Mouse (Mus musculus) megakaryocyte, embryonic 14.5 days (primary cell): ENCODE results near the gene Olfr1200. TPM values are rescaled to one million over a fixed set of nuclear protein-coding genes. Genes with fewer than 3 reads are reported as not detected.

Source experiments
- H3K27me3 ChIP-seq: replicated peaks from 2 replicates; pipeline ENCODE3; 2012; ENCODE audit warnings: inconsistent platforms
- H3K36me3 ChIP-seq: replicated peaks from 2 replicates; pipeline ENCODE3; 2012; ENCODE audit warnings: low read length, inconsistent platforms, mixed read lengths
- H3K4me1 ChIP-seq: 2 replicates; pipeline ENCODE4 v1.6.1; 2012; ENCODE audit warnings: inconsistent platforms
- H3K4me3 ChIP-seq: replicated peaks from 2 replicates; pipeline ENCODE3; 2012; ENCODE audit warnings: moderate library complexity, mild to moderate bottlenecking, inconsistent platforms
- H3K9me3 ChIP-seq: 2 replicates; pipeline ENCODE4 v1.6.1; 2012; ENCODE audit warnings: inconsistent platforms
- FLI1 ChIP-seq: IDR thresholded peaks from 2 replicates; pipeline ENCODE4 v1.6.1; 2012; ENCODE audit warnings: low read length, inconsistent platforms, mixed read lengths
- GATA1 ChIP-seq: IDR thresholded peaks from 3 replicates; pipeline ENCODE4 v1.6.1; 2012; ENCODE audit warnings: mixed read lengths, low read length, inconsistent platforms, borderline replicate concordance
- polyA plus RNA-seq: library from polyadenylated mRNA; stranded (reverse); fragments of >175 nt; gene quantifications from 2 replicates; pipeline ENCODE4 v1.2.3, GENCODE M21; 2012; ENCODE audit warnings: low replicate concordance; ENCODE audit not compliant: insufficient read depth

Gene Olfr1200
- polyA plus RNA-seq = not detected in 2 replicates

- Histone ChIP-seq H3K4me1 (no peaks in the 10 kb centered on the region), H3K9me3 (peaks cover 4% of the 10 kb centered on the region; the same call in 1 of the 2 replicates), H3K4me3 (no peak within 1 kb of the TSS), H3K36me3 (no peaks in the 10 kb centered on the region), H3K27me3 (no peaks in the 10 kb centered on the region)
- TF ChIP-seq FLI1 (no peak), GATA1 (no peak)
These were observed at the start of gene Olfr1200 for GRCm38 (mm10) chr2:88770388-88770787. TSS of gene Olfr1200 (minus strand) at chr2:88770488.

GRCm38 (mm10) chr2:88814196-88814595 lies 43.9 kb upstream of the Olfr1200 start, which contains the start of gene Olfr1202:
TSS of gene Olfr1202 (plus strand) at chr2:88814496.
- no peak within 1 kb of the TSS for H3K4me3 ChIP-seq
- no peaks in the 10 kb centered on the region for H3K27me3 ChIP-seq
- no peaks in the 10 kb centered on the region for H3K4me1 ChIP-seq
- H3K36me3 ChIP-seq = no peaks in the 10 kb centered on the region
- no peaks in the 10 kb centered on the region for H3K9me3 ChIP-seq
- no peak for TF ChIP-seq FLI1
- TF ChIP-seq GATA1 = no peak

GRCm38 (mm10) chr2:88792736-88793135 lies 22.4 kb upstream of the Olfr1200 start, which contains the start of gene Olfr1201:
TSS of gene Olfr1201 (plus strand) at chr2:88793036.
- H3K27me3 ChIP-seq = no peaks in the 10 kb centered on the region
- TF ChIP-seq FLI1 = no peak
- no peak for TF ChIP-seq GATA1
- no peak within 1 kb of the TSS for H3K4me3 ChIP-seq
- no peaks in the 10 kb centered on the region for H3K36me3 ChIP-seq
- H3K4me1 ChIP-seq = no peaks in the 10 kb centered on the region
- peaks cover 3% of the 10 kb centered on the region; the same call in 1 of the 2 replicates for H3K9me3 ChIP-seq

GRCm38 (mm10) chr2:88760369-88760768 lies 9.9 kb downstream of the Olfr1200 start, which contains the start of gene Olfr1199:
TSS of gene Olfr1199 (minus strand) at chr2:88760469.
- Histone ChIP-seq H3K36me3 (no peaks in the 10 kb centered on the region), H3K4me3 (no peak within 1 kb of the TSS), H3K27me3 (no peaks in the 10 kb centered on the region)

GRCm38 (mm10) chr2:88751270-88751669 lies 19.0 kb downstream of the Olfr1200 start, which contains the start of gene Olfr1198:
TSS of gene Olfr1198 (minus strand) at chr2:88751370.
- H3K27me3 ChIP-seq = no peaks in the 10 kb centered on the region
- H3K4me3 ChIP-seq = no peak within 1 kb of the TSS
- H3K36me3 ChIP-seq = no peaks in the 10 kb centered on the region
- TF ChIP-seq GATA1 (no peak), FLI1 (no peak)
- no peaks in the 10 kb centered on the region for H3K4me1 ChIP-seq
- no peaks in the 10 kb centered on the region for H3K9me3 ChIP-seq

More at GRCm38 (mm10) chr2:88760369-88760768, 9.9 kb downstream of the Olfr1200 start, which contains the start of gene Olfr1199:
- H3K9me3 ChIP-seq = peaks cover 7% of the 10 kb centered on the region; the same call in 1 of the 2 replicates
- TF ChIP-seq FLI1 (no peak), GATA1 (no peak)
- H3K4me1 ChIP-seq = no peaks in the 10 kb centered on the region

GRCm38 (mm10) chr2:88743379-88743778 lies 26.9 kb downstream of the Olfr1200 start:
- TF ChIP-seq FLI1 (no peak), GATA1 (no peak)
- Histone ChIP-seq H3K4me3 (no peak overlapping the region), H3K27me3 (no peaks in the 10 kb centered on the region), H3K9me3 (peaks cover 6% of the 10 kb centered on the region; the same call in 1 of the 2 replicates), H3K4me1 (no peaks in the 10 kb centered on the region), H3K36me3 (no peaks in the 10 kb centered on the region)

DNA sequence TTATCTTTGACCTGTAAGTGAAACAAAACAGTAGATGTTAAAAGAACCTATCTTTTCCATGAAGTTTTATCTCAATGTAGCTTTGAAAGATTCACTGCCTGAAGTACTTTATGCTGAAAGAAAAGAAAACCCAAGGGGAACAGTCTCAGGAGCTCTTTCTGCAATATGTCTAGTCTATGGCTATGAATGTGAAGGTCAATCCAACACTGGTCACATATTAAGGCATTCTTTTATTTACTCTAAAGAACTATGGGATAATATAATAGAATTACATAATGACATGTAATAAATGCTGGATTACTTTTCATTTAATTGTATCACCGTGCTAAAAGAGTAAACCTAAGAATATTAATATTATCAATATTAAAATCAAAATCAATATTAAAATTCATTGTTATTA lies 38.0 kb downstream of the Olfr1200 start, which contains the start of gene Olfr1197:
Gene Olfr1197 (minus strand): TSS at position 101 of the 400 bp plus-strand sequence.
- TF ChIP-seq FLI1 = no peak
- TF ChIP-seq GATA1 = no peak
- no peaks in the 10 kb centered on the region for H3K4me1 ChIP-seq
- no peaks in the 10 kb centered on the region for H3K36me3 ChIP-seq
- no peaks in the 10 kb centered on the region for H3K27me3 ChIP-seq
- no peaks in the 10 kb centered on the region for H3K9me3 ChIP-seq
- H3K4me3 ChIP-seq = no peak within 1 kb of the TSS

Other genes with a start within 250 kb of the Olfr1200 start
- not detected in 2 replicates for gene Olfr1188, start 213.6 kb downstream of the Olfr1200 start, polyA plus RNA-seq
- gene Olfr1189, start 184.0 kb downstream of the Olfr1200 start, polyA plus RNA-seq = not detected in 2 replicates
- not detected in 2 replicates for gene Olfr1191-ps1, start 129.9 kb downstream of the Olfr1200 start, polyA plus RNA-seq
- gene Olfr1192-ps1, start 122.0 kb downstream of the Olfr1200 start, polyA plus RNA-seq = not detected in 2 replicates
- gene Olfr1193, start 94.9 kb downstream of the Olfr1200 start, polyA plus RNA-seq = not detected in 2 replicates
- not detected in 2 replicates for gene Olfr1195, start 81.3 kb downstream of the Olfr1200 start, polyA plus RNA-seq
- not detected in 2 replicates for gene Olfr1196, start 65.9 kb downstream of the Olfr1200 start, polyA plus RNA-seq
- not detected in 2 replicates for gene Olfr1197, start 38.1 kb downstream of the Olfr1200 start, polyA plus RNA-seq
- not detected in 2 replicates for gene Olfr1198, start 19.1 kb downstream of the Olfr1200 start, polyA plus RNA-seq
- gene Olfr1199, start 10.0 kb downstream of the Olfr1200 start, polyA plus RNA-seq = not detected in 2 replicates
- gene Olfr1201, start 22.5 kb upstream of the Olfr1200 start, polyA plus RNA-seq = not detected in 2 replicates
- 0.12 TPM in 1 of 2 replicates, not detected in the other for gene Olfr1202, start 44.0 kb upstream of the Olfr1200 start, polyA plus RNA-seq
- gene Olfr1205, start 59.2 kb upstream of the Olfr1200 start, polyA plus RNA-seq = not detected in 2 replicates
- not detected in 2 replicates for gene Olfr1204, start 78.8 kb upstream of the Olfr1200 start, polyA plus RNA-seq
- gene Olfr1206, start 92.7 kb upstream of the Olfr1200 start, polyA plus RNA-seq = not detected in 2 replicates
- not detected in 2 replicates for gene Olfr1208, start 131.8 kb upstream of the Olfr1200 start, polyA plus RNA-seq
- not detected in 2 replicates for gene Olfr1209, start 144.7 kb upstream of the Olfr1200 start, polyA plus RNA-seq
- not detected in 2 replicates for gene Olfr1211, start 167.6 kb upstream of the Olfr1200 start, polyA plus RNA-seq
- not detected in 2 replicates for gene Olfr1212, start 183.5 kb upstream of the Olfr1200 start, polyA plus RNA-seq
- gene Gm13762, start 209.8 kb upstream of the Olfr1200 start, polyA plus RNA-seq = not detected in 2 replicates
- gene Olfr1214, start 222.2 kb upstream of the Olfr1200 start, polyA plus RNA-seq = not detected in 2 replicates
- not detected in 2 replicates for gene Olfr1215, start 236.5 kb upstream of the Olfr1200 start, polyA plus RNA-seq
- not detected in 2 replicates for gene Olfr1216, start 247.9 kb upstream of the Olfr1200 start, polyA plus RNA-seq